Mouse (Mus musculus): ENCODE data around the gene Gm9958.
A peak's percentile ranks its signal among the peaks of the same experiment; 100 is the strongest.

DNA sequence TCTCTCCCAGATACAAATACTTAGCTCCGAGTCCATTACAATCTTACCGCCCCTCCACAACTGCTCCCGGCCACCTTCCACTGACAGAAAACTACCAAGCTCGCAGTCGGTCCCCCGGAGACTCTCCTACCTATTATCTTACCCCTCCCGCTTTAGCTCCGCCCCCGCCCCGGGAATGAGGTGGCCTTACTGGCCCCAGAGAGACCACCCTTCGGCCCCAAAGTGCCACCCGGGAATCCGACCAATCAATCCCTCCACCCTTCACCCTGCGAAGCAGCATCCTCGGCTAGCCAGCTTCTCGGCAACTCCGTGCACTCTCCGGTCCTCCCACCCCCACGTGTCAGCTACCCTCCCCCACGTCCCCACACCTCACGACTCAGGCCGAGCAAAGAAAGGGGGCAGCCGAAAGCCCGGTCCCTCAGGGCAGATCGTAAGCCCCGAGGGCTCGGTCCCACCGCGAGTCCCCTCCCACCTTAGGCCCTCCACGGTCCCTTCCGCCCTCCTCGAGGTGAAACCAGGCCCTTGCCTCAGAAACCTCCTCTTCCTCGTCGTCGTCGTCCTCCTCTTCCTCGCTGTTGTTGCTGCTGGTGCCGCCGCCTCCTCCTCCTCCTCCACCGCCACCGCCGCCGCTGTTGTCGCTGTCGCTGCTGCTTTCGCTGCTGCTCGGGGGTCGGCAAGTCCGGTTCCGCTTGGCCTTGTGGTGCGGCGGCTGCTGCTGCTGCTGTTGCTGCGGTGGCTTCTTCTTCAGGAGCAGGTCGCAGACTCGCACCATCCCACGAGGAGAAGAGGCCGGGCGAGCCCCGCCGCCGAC is 1.7 kb upstream of the Gm9958 start:
- TF ChIP-seq CTCF (IDR thresholded peaks at IDR 0.05; ENCODE audit: extremely low read depth, insufficient read length, insufficient replicate concordance, low read depth, low read length) (0 out of 2 replicates have a peak, but pooled peaks have one; percentile 5), POLR2A (IDR thresholded peaks at IDR 0.05; ENCODE audit: low read depth, low read length) (no peak)

All from small intestine, adult 2 months (tissue).